Mouse (Mus musculus): Measurements from ENCODE around the gene Atp6v1g3.

Gene Atp6v1g3

GRCm38 (mm10) chr1:138273438-138273837, at the start of gene Atp6v1g3:
Gene Atp6v1g3 (plus strand): TSS chr1:138273738.
- DNase-seq (ENCODE audit: low read depth), result no peak

GRCm38 (mm10) chr1:138233051-138233450, 40.5 kb upstream of the Atp6v1g3 start:
- peak; percentile 70 for DNase-seq (ENCODE audit: low read depth)

GRCm38 (mm10) chr1:138237252-138237651, 36.3 kb upstream of the Atp6v1g3 start:
- no peak for DNase-seq (ENCODE audit: low read depth)

- DNase-seq (ENCODE audit: low read depth), result no peak
Observed at GRCm38 (mm10) chr1:138243947-138244346, 29.6 kb upstream of the Atp6v1g3 start.

GRCm38 (mm10) chr1:138244485-138244884, 29.1 kb upstream of the Atp6v1g3 start:
- DNase-seq (ENCODE audit: low read depth), result no peak

GRCm38 (mm10) chr1:138245103-138245502, 28.4 kb upstream of the Atp6v1g3 start:
- no peak for DNase-seq (ENCODE audit: low read depth)

GRCm38 (mm10) chr1:138245533-138245932, 28.0 kb upstream of the Atp6v1g3 start:
- DNase-seq (ENCODE audit: low read depth), result no peak

- DNase-seq (ENCODE audit: low read depth), result no peak
Observed at GRCm38 (mm10) chr1:138246438-138247164, 26.9 kb upstream of the Atp6v1g3 start.

GRCm38 (mm10) chr1:138247699-138248483, 25.6 kb upstream of the Atp6v1g3 start:
- DNase-seq (ENCODE audit: low read depth), result peak; percentile 68

GRCm38 (mm10) chr1:138248770-138249169, 24.8 kb upstream of the Atp6v1g3 start:
- peak; percentile 51 for DNase-seq (ENCODE audit: low read depth)

GRCm38 (mm10) chr1:138250951-138251350, 22.6 kb upstream of the Atp6v1g3 start:
- peak; percentile 73 for DNase-seq (ENCODE audit: low read depth)

- DNase-seq (ENCODE audit: low read depth), result no peak
Observed at GRCm38 (mm10) chr1:138256172-138256789, 17.3 kb upstream of the Atp6v1g3 start.

- no peak for DNase-seq (ENCODE audit: low read depth)
Observed at GRCm38 (mm10) chr1:138258758-138259157, 14.8 kb upstream of the Atp6v1g3 start.

GRCm38 (mm10) chr1:138261520-138261919, 12.0 kb upstream of the Atp6v1g3 start:
- no peak for DNase-seq (ENCODE audit: low read depth)

GRCm38 (mm10) chr1:138262408-138262807, 11.1 kb upstream of the Atp6v1g3 start:
- no peak for DNase-seq (ENCODE audit: low read depth)

GRCm38 (mm10) chr1:138267465-138268055, 6.0 kb upstream of the Atp6v1g3 start:
- no peak for DNase-seq (ENCODE audit: low read depth)

- peak; percentile 34 for DNase-seq (ENCODE audit: low read depth)
Observed at GRCm38 (mm10) chr1:138274930-138275329, 1.4 kb downstream of the Atp6v1g3 start.

- peak; percentile 82 for DNase-seq (ENCODE audit: low read depth)
Observed at GRCm38 (mm10) chr1:138275859-138276258, 2.3 kb downstream of the Atp6v1g3 start.

GRCm38 (mm10) chr1:138281139-138281538, 7.6 kb downstream of the Atp6v1g3 start:
- DNase-seq (ENCODE audit: low read depth), result no peak

- DNase-seq (ENCODE audit: low read depth), result no peak
Observed at GRCm38 (mm10) chr1:138282413-138283141, 9.0 kb downstream of the Atp6v1g3 start.

GRCm38 (mm10) chr1:138287665-138288064, 14.1 kb downstream of the Atp6v1g3 start:
- no peak for DNase-seq (ENCODE audit: low read depth)

GRCm38 (mm10) chr1:138288721-138289120, 15.2 kb downstream of the Atp6v1g3 start:
- DNase-seq (ENCODE audit: low read depth), result no peak

Data from naive thymus-derived CD4-positive, alpha-beta T cell, adult 2 months (primary cell).